Mouse (Mus musculus) retina, postnatal 1 day (tissue): Measurements from ENCODE around the gene Orai3.
A peak's percentile ranks its signal among the peaks of the same experiment; 100 is the strongest.
"Not testable (repeated sequence)": the region's sequence is repeated elsewhere in the genome, so short reads cannot be mapped to it uniquely, and the experiment has no call there.

Experiments used
- DNase-seq: peaks from one replicate; pipeline ENCODE4 v3.0.0-alpha.2; 2012

Gene Orai3

DNA sequence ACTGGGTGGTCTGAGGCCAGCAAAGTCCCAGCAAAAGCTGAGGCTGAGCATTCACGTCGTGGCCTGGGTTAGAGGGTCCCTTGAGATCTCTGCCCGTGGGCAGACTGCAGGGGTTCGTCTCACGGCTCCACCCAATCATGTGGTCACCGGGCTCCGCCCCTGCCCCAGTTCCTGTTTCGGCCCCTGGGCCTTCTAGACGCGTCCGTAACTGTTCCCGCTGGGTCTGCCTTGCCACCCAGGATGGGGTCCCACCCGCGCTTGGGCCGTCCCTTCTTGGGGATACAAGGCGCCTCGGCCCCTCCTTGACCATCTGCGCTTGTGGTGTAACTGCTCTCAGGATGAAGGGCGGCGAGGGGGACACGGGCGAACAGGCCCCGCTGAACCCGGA lies at the start of gene Orai3:
Gene Orai3, plus strand, starts transcription at position 165 of the 388 bp plus-strand sequence.
- DNase-seq: peak; percentile 87

DNA sequence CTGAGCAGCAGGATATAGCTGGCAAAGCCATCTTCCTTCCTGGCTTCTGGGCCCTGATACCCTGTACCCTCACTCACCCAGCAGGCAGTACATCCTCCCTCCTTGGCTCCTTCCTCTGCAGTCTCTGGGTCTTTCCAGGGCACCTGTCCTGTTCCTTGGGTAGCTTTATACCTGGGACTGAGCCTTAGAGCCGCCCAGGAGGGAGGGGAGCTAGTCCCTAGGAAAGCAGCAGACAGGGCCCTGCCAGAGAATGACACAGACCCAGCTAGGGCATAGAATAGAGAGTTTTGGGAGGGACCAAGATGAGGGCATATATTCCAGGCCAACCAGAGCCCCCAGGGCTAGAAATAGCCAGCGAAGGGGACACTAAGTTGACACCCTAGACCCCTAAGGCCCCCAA lies 44.1 kb upstream of the Orai3 start:
- DNase-seq: no peak

DNA sequence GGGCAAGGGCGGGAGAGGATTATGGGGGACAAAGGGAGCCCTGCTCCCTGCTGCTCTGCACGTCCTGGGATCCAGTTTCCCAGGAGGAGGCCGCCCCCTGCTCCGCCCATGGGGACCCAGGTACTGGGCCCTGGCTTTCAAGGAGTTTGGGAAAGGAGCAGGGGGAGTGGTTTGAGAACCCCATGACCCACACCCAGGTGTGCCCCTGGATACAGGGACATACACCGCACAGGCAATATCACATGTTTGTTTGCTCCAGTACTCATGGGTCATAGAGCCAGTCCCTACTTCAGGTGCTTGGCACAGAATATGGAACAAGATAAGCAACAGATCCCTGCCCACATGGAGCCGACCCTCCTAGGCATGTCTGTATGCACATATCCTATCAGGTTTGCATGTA lies 43.7 kb upstream of the Orai3 start:
- no peak for DNase-seq

DNA sequence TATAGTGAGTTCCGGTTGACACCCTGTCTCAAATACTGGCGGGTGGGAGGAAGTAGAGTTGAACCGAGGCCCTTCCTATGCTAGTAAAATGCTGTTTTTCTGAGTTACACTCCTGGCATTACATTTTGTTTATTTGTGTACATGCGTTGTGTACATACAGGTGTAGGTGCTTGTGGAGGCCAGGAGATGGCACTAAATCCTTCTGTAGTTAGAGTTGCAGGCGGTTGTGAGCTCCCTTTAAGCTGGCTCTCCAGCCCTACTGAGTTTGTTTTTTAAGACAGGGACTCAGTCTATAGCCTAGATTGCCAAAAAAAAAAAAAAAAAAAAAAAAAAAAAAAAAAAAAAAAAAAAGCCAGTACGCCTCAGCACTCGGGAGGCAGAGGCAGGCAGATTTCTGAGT lies 41.7 kb upstream of the Orai3 start:
- DNase-seq: no peak

DNA sequence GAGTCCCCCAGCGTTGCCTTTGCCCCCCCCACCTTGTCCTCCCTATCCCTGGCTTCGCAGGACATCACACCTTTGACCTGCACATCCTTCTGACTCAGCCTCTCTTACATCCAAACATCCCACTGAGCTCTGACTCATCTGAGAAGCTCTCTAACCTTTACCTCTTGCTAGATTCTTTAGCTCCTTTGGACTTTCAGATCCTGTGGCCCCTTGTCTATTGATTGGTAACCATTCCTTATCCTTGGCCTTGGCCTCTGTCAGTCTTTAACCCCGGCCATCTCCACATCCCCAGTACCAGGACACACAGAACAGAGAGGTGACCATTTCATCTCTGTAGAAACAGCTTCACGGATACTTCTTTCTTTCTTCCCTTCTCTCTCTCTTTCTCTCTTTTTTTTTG lies 39.4 kb upstream of the Orai3 start:
- DNase-seq: no peak

DNA sequence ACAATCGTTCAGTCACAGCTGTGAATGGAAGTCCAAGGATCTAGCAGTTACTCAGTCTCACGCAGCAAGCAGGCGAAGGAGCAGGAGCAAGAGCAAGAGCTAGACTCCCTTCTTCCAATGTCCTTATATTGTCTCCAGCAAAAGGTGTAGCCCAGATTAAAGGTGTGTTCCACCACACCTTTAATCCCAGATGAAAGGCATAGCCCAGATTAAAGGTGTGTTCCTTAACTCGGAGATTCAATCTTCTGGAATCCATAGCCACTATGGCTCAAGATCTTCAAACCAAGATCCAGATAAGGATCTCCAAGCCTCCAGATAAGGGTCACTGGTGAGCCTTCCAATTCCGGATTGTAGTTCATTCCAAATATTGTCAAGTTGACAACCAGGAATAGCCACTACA lies 37.5 kb upstream of the Orai3 start, which contains the start of gene Ctf2:
Gene Ctf2, minus strand, starts transcription at position 101 of the 400 bp plus-strand sequence.
- DNase-seq: not testable (repeated sequence)

DNA sequence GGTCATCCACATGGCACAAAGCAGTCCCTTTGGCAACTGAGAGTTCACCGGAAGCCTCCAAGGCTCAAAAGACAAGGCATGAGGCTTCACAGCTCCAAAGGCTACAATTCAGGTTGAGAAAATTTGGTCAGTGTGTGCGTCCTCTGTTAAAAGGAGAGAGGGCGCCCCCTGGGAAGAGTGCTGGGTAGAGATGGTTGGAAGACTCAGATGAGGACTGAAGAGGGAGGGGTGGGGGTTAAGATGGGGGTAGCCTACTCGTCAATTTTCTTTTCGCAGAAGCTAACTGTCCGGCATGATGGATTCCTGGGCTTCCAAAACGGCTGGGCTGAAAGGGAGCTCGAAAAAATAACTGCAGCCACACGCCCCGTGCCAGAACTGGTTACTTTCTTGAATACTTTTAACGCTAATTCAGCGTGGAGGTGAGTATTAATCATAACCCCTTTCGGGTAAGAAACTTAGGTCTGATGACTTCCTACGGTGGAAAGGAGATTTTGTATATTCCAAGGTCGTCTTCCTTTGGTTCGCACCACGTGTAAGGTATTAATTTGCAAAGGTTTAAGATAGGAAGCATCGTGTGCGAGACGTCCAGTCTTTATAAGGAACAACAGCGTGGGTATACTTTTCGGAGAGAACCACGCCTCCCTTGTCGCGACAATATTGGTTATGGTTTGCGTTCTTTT lies 25.1 kb upstream of the Orai3 start, which contains the start of gene Fbxl19:
Gene Fbxl19, plus strand, starts transcription at position 178 of the 680 bp plus-strand sequence.
- DNase-seq: peak; percentile 86

DNA sequence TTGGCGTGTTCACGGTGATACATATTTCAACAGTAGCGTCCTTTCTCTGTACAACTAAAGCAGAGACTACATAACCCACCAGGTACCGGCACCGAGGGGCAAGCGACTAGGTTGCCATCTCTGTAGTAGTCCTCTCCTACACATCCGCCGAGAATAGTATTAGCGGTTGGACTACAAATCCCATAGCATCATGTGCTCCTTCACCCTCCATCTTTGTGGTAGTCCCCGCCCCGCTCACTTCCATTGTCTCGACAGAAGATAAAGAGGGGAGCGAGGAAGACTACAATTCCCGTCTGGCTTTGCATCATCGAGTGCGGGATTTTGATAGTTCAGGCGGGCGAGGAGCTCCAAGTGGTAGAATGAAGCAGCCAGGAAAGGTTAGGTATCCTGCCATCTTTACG lies 24.4 kb upstream of the Orai3 start:
- DNase-seq: peak; percentile 99

DNA sequence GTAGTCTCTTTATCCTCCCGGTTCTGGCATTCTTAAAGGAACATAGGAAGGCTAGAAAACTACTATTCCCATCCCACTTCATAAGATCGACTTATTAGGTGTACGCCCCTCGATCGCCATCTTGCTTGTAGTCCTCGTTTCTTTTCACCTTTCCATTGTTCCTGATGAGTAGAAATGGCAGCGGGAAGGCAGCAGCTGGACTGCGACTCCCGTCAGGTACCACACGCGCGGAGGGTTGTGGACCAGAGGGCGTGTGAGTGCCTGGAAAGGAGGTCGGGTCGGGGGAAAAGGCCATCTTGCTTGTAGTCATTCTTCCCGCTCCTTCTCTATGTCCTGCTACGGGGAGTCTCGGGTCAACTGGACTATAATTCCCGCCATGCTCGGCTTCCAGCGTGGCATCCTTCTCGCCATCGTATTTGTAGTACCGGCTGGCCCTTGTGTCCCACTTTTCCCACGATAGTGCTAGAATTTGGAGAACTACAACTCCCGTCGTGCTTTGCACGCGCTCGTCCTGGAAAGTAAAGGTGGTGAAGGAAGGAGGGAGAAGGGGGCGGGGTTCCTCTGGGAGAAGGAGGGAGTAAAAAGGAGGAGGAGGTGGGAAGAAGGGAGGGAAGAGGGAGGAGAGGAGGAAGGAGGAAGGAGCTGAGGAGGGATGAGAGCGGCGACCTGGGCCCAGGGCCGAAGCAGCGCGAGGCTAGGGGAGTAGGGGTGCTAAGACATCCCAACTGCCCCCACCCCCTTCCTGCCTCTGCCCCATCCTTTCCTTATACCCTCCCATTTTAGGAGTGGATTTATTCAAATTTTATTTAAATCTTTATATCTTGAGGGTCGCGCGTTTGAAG lies 23.7 kb upstream of the Orai3 start:
- DNase-seq: peak; percentile 100

DNA sequence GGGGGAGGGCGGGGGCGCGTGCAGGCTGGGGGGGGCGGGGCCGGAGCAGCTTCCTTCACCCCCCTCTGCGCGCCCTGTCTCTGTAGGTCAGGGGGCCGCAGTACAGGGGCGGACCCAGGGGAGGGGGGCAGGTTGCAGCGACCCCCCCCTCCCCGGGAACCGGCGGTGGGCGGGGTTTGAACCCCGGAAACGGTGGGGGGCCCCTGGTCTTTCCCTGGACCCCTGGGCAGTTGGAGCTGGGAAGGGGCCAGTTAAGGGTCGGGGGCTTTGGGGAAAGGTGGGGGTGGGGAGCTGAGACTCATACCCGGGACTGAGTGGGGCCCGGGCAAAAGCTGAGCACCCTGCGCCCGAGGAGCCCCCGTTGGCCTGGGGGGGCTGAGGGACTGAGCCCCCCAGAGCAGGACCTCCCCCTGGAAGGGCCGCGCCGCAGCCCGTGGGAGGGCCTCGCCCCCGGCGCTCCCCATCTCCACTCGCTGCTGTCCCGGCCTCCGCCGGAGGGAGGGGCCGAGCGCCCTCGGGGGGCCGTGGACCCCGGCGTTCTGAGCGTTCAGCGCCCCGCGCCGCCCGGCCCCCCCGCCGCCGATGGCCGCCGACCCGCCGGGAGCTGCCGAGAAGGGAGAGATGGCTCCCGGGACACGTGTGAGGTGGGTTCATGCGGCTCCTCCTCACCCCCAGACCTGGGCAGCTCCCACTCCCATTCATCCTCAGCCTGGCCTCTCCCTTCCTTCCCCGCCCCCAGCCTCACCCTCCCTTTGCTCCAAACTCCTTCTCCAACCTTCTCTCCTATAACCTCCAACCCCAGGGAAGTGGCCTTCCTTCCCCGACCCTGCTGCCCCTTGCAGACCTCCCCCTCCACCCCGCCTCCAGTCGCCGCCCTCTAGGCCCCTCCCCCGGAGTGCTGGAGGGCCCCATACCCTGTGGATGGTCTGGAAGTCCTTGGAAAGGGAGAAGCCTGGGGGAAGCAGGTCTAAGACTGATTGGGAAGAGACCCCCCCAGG lies 22.8 kb upstream of the Orai3 start:
- DNase-seq: peak; percentile 61

DNA sequence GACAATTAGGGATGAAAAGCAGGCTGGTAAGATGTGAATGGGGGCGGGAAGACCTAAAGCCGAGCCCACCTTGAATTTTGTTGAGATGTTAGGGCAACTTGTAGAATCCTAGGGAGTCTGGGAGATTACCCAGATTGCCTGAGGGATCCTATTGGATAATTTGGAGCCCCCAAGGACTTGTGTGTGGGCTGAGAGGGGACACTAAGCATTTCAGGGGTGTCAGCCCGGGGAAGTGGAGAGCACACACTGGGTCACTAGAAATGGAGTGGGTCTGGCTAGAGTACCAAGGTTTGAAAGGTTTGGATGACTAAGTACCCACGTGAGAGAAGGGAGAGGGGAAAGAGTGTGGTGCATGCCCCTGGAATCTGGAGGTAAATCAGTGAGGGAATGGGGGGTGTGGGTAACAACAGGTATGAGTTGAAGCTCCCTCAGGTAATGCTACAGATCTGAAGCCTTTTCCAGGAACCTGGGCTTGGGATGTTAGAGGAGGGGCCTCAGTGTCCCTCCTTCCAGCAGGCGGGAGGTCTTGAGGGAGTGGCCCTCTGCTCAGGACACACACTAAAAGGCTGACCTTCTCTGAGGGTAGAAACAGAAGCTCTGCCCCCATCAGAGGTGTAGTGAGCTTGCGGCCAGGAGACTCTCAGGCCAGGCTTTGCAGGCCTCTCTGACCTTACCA lies 21.9 kb upstream of the Orai3 start:
- no peak for DNase-seq

DNA sequence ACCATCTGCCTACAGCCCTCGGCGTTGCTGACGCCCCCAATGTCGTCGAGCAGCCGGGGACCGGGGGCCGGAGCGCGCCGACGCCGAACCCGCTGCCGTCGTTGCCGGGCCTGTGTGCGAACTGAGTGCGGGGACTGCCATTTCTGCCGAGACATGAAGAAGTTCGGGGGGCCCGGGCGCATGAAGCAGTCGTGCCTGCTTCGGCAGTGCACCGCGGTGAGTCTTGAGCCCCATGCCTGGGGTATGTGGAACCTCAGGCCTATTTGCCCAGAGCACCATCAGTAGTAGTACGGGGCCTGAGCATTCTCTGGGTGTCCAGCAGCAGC lies 21.4 kb upstream of the Orai3 start:
- DNase-seq: no peak

DNA sequence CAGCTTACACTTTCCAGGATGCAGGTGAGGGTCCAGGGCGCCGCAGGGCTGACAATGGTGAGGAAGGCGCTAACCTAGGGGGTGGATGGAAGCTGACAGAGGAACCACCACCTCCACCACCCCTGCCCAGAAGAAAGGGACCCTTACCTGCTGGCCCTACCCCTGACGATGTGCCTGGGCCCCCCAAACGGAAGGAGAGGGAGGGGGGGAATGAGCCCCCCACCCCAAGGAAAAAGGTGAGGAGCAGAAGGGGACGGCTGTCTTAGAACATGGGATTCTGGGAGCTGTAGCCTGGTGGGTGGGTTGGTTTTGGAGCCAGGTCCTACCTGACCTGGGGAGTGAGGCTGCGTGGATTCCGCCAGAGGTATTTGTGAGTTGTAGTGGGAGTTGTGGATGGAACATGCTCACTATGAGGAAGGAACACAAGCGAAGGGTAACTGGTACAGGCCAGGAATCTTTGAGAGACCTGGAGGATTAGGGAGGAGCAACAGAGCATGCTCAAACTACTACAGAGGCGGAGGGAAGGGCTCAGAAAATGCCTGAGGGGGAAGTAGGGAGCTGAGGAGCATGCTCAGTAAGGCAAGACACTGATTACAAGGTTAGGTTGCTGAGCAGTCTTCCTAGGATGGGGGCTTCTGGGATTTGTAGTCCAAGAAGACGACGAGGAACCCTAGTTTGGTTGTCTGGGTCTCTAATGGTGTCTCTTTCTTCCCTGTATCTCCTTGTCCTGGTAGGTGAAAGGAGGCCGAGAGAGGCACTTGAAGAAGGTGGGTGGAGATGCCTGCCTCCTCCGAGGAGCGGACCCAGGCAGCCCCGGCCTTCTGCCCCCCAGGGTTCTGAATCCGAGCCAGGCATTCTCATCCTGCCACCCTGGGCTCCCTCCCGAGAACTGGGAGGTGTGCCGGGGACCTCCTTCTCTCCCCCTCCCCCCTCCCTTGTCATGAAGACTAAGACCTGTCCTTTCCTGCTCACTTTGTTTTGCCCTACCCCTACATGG lies 19.2 kb upstream of the Orai3 start:
- DNase-seq: peak; percentile 81

DNA sequence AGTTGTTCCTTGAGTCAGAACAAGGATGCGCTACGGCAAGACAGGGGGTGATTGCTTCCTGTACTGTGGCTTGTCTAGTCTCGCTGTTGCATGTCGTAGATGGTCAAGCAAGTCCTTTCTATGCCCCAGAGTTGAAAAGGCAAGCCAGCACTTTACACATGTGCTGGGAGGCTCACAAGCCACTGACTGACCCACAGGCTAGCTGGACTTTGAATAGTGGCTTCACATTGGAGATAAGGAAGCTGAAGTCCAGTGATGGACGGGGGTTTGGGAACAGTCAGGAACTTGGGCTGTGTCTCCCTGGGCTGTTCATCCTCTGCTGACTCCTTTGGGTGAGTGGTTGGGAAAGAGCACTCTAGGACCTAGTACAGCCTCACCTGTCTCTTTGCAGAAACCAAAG lies 18.0 kb upstream of the Orai3 start:
- no peak for DNase-seq

DNA sequence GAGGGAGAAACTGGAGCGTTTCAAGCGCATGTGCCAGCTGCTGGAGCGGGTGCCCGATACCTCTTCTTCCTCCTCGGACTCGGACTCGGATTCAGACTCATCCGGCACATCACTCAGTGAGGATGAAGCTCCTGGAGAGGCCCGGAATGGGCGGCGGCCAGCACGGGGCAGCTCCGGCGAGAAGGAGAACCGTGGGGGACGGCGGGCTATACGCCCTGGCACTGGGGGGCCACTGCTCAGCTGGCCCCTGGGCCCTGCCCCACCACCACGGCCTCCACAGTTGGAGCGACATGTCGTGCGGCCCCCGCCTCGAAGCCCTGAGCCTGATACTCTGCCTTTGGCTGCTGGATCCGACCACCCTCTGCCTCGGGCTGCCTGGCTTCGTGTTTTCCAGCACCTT lies 17.5 kb upstream of the Orai3 start:
- DNase-seq: no peak

DNA sequence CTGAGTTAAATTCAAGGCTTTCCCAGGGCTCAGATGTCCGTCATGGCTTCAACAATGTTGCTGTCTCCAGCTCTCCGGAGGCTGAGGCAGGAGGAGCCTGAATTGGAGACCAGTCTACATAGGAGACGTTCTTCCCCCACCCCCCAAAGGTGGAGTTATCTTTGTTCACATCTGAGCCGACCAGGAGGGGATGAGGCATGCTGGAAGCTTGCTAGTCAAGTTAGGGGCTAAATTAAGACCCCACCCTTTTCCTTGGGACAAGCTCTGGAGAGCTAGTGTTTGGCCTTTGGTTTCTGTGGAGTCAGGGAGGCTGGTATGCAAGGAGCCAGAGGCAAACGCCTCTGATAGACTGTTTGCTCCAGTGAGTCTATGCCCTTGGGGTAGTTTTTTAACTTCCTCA lies 16.5 kb upstream of the Orai3 start:
- DNase-seq: no peak

DNA sequence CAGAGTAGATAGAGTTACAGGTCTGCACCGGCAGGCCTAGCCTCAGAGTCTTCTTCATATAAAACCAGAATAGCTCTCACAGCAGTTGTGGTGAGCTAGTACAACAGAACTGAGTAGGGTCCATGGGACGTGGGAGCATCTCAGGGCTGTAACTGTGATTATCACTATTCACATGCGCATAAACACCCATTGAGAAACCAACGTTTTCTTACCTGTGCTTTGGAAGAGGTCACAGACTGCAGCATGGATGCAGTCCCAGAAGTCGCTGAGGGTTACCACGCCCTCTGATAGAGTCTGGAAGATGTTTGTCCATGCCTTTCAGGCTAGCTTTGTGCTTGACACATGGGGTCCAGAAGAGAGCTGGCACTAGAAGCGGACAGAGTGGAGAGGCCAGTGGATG lies 15.9 kb upstream of the Orai3 start:
- DNase-seq: no peak

DNA sequence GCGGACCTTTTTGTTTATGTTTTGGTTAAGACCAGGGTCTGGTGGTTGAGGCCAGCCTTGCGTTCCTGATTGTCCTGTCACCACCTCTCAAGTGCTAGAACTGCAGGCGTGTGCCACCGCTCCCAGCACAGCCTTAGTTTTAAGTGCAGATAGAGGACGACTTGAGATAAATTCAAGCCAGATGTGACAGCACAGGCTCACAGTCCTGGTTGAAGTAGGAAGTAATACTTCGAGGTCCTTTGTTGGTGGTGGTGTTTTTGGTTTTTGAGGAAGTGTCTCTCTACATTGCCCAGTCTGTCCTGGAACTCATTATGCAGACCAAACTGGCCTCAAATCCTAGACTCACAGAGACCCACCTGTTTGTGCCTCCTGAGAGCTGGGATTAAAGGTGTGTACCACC lies 9.9 kb upstream of the Orai3 start:
- DNase-seq: no peak

DNA sequence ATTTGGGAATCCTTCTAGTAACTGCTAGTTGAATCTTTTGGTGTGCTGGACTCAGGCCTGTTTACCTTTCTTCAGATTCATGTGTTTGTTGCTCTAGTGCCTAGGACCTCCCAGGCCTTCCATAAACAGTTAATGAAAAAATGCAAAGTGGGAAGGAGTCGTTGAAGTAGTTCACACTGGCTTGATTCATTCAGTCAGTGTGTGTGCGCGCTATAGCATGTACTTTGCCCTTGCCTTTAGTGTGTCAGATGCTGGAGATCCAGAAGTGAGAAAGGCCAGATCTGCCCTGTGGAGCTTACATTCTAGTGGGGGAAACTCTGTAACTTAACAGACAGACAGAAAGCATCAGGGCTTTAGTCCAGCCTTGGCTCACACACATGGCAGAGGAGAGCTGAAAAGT lies 9.1 kb upstream of the Orai3 start:
- no peak for DNase-seq

DNA sequence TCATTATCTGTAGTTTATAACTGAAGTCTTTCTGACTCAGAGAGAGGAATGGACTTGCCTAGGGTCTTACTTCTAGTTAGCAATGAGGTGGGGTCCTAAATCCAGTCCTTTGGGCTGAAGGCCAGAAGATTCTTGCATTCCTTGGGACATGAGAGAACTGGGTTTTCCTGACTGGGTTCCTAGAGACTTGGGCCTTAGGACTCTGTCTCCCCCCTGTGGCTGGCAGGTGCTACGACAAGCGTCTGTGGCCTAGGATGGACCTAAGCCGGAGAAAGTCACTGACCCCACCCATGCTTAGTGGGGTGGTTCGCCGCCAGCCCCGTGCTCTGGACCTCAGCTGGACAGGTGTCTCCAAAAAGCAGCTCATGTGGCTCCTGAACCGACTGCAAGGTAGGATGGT lies 8.6 kb upstream of the Orai3 start:
- DNase-seq: peak; percentile 83

DNA sequence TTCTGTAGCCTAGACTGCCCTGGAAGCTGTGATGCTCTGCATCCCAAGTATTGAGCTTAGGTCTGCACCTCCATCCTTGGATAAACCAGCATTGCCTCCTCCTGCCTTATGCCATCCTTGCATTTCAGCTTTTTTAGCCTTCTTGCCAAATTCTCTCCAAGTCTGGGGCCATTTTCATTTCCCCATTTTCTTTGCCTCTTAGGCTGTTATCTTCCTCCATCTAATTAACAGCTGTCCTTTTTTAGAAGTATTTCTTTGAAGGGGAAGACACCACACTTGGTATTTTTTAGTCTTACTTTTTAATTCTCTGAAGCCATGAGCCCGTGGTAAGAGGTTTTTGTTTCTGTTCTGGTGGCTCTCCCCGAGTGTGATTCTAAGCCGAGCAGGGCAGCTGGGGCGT lies 6.0 kb upstream of the Orai3 start:
- no peak for DNase-seq
